Mouse (Mus musculus) MEL (cell line): ENCODE measurements around the gene Kat6b.

Source experiments
- CHD1 ChIP-seq: IDR thresholded peaks from 2 replicates; pipeline ENCODE4 v1.6.1; 2012; ENCODE audit warnings: low read depth, mild to moderate bottlenecking, inconsistent platforms, low read length, improper control_type of control experiment
- CTCF ChIP-seq, 3 experiments: IDR thresholded peaks in 2 of 3; conservative IDR thresholded peaks in 1 of 3; 2 replicates each; pipeline ENCODE4 v1.5.1; 2011 to 2012; ENCODE audit warnings: low read length in 3 of 3, low read depth in 2 of 3, mild to moderate bottlenecking in 2 of 3, improper control_type of control experiment in 1 of 3, inconsistent platforms in 1 of 3, mixed read lengths in 1 of 3, moderate library complexity in 1 of 3; ENCODE audit not compliant: control insufficient read depth in 1 of 3, insufficient read depth in 1 of 3, poor library complexity in 1 of 3, severe bottlenecking in 1 of 3
- ELF1 ChIP-seq: IDR thresholded peaks from 2 replicates; pipeline ENCODE4 v1.6.1; 2014; ENCODE audit warnings: low read depth, mild to moderate bottlenecking, inconsistent platforms, low read length, improper control_type of control experiment, moderate library complexity
- EP300 ChIP-seq, 2 experiments: IDR thresholded peaks; 2 replicates each; pipeline ENCODE4 v1.6.1; 2011; ENCODE audit warnings: improper control_type of control experiment in 2 of 2, low read length in 2 of 2, low read depth in 1 of 2, mild to moderate bottlenecking in 1 of 2
- MAX ChIP-seq: IDR thresholded peaks from 2 replicates; pipeline ENCODE4 v1.6.1; 2011; ENCODE audit warnings: low read length, improper control_type of control experiment
- NELFE ChIP-seq: IDR thresholded peaks from 2 replicates; pipeline ENCODE4 v1.6.1; 2011; ENCODE audit warnings: low read depth, low read length, improper control_type of control experiment
- POLR2A ChIP-seq, 2 experiments: IDR thresholded peaks; 2 replicates each; pipeline ENCODE4 v1.6.1; 2011 to 2012; ENCODE audit warnings: low read length in 2 of 2, mild to moderate bottlenecking in 2 of 2, control low read depth in 1 of 2, improper control_type of control experiment in 1 of 2, low read depth in 1 of 2, moderate library complexity in 1 of 2; ENCODE audit not compliant: control insufficient read depth in 1 of 2, insufficient read depth in 1 of 2, poor library complexity in 1 of 2
- POLR2AphosphoS5 ChIP-seq: IDR thresholded peaks from 2 replicates; pipeline ENCODE4 v1.6.1; 2012; ENCODE audit warnings: low read depth, borderline replicate concordance, mild to moderate bottlenecking, inconsistent platforms, low read length, moderate library complexity, mixed read lengths
- RCOR1 ChIP-seq: IDR thresholded peaks from 2 replicates; pipeline ENCODE4 v1.6.1; 2012; ENCODE audit warnings: low read depth, mild to moderate bottlenecking, inconsistent platforms, low read length, improper control_type of control experiment
- TAL1 ChIP-seq: IDR thresholded peaks from 2 replicates; pipeline ENCODE4 v1.6.1; 2012; ENCODE audit warnings: mild to moderate bottlenecking, inconsistent platforms, low read length, moderate library complexity, mixed read lengths
- TBP ChIP-seq: IDR thresholded peaks from 2 replicates; pipeline ENCODE4 v1.8.0; 2011; ENCODE audit warnings: low read depth, low read length, improper control_type of control experiment
- TCF12 ChIP-seq: IDR thresholded peaks from 2 replicates; pipeline ENCODE4 v1.6.1; 2014; ENCODE audit warnings: low read depth, mild to moderate bottlenecking, inconsistent platforms, low read length, improper control_type of control experiment, moderate library complexity
- USF1 ChIP-seq: IDR thresholded peaks from 2 replicates; pipeline ENCODE4 v1.6.1; 2014; ENCODE audit warnings: low read depth, mild to moderate bottlenecking, inconsistent platforms, low read length, improper control_type of control experiment, moderate library complexity

DNA sequence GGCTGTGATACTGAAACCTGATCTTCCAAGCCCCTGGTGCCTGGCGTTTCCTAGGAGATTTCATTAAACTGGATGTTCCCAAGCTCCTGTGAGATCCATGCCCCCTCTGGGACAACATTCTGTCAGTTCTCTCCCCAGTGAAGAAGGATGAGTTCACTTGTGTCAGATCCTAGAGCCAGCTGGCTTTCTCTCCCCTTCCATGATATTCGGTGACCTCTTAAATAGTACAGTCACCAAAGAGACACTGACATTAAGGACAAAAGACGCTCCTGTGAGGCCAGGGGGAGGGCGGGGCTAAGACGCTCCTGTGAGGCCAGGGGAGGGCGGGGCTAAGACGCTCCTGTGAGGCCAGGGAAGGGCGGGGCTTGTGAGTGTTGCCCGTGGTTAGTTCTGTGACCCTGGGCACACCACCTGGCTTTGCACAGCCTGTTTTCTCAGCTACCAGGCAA lies 201.5 kb downstream of the Kat6b start:
- TF ChIP-seq CHD1 (no peak), CTCF (IDR thresholded peaks at IDR 0.05 in 2 of 3, conservative IDR thresholded peaks at IDR 0.05 in 1 of 3; ENCODE audit: control insufficient read depth in 1 of 3, insufficient read depth in 1 of 3, low read depth in 2 of 3, low read length in 3 of 3, poor library complexity in 1 of 3, severe bottlenecking in 1 of 3) (no peak), TBP (no peak), RCOR1 (no peak), NELFE (no peak), POLR2A (IDR thresholded peaks at IDR 0.05; ENCODE audit: control insufficient read depth in 1 of 2, insufficient read depth in 1 of 2, low read depth in 1 of 2, low read length in 2 of 2, poor library complexity in 1 of 2) (no peak), MAX (no peak), ELF1 (no peak), TAL1 (no peak), TCF12 (no peak), USF1 (no peak), POLR2AphosphoS5 (no peak), EP300 (IDR thresholded peaks at IDR 0.05; ENCODE audit: low read depth in 1 of 2, low read length in 2 of 2) (no peak)
